Mouse (Mus musculus) stomach, embryonic 16.5 days (tissue): ENCODE measurements around the gene Pfn2. TPM values are rescaled to one million over a fixed set of nuclear protein-coding genes. Genes with fewer than 3 reads are reported as not detected.
"Not testable (repeated sequence)": the region's sequence is repeated elsewhere in the genome, so short reads cannot be mapped to it uniquely, and the experiment has no call there.

Experiments
- ATAC-seq: fragments of 200-750 bp; cut with Nextera tagmentation; 2 replicates; pipeline ENCODE4 v1.8.0; 2017; ENCODE audit warnings: moderate number of reproducible peaks, moderate TSS enrichment; ENCODE audit not compliant: insufficient read depth, low FRiP score
- H3K27ac ChIP-seq: fragments of 300-500 bp; sonication (generic); 2 replicates; pipeline ENCODE4 v1.5.1; 2014; ENCODE audit warnings: low read length
- H3K27me3 ChIP-seq: fragments of 300-500 bp; sonication (generic); 2 replicates; pipeline ENCODE4 v1.6.1; 2014; ENCODE audit warnings: low read length, control low read depth, mixed read lengths; ENCODE audit not compliant: control insufficient read depth, insufficient read depth
- H3K36me3 ChIP-seq: fragments of 300-500 bp; sonication (generic); 2 replicates; pipeline ENCODE4 v1.6.1; 2014; ENCODE audit warnings: low read length; ENCODE audit not compliant: control insufficient read depth, insufficient read depth
- H3K4me1 ChIP-seq: fragments of 300-500 bp; sonication (generic); 2 replicates; pipeline ENCODE4 v1.6.1; 2014; ENCODE audit warnings: low read length, control low read depth, mixed read lengths; ENCODE audit not compliant: control insufficient read depth, insufficient read depth
- H3K4me2 ChIP-seq: fragments of 300-500 bp; sonication (generic); 2 replicates; pipeline ENCODE4 v1.6.1; 2014; ENCODE audit warnings: low read depth, low read length, mixed read lengths
- H3K4me3 ChIP-seq: fragments of 300-500 bp; sonication (generic); replicated peaks from 2 replicates; pipeline ENCODE4 v1.5.1; 2014; ENCODE audit warnings: mild to moderate bottlenecking, low read length
- H3K9ac ChIP-seq: fragments of 300-500 bp; sonication (generic); 2 replicates; pipeline ENCODE4 v1.6.1; 2014; ENCODE audit warnings: low read length
- H3K9me3 ChIP-seq: fragments of 300-500 bp; sonication (generic); replicated peaks from 2 replicates; pipeline ENCODE4 v1.6.1; 2016; ENCODE audit warnings: low read length, control low read depth; ENCODE audit not compliant: control insufficient read depth
- WGBS: fragments of 180-500 bp; shearing (Covaris S2); extraction: QIAGEN DNeasy Blood & Tissue Kit; methylation state at CpG from one replicate; pipeline ENCODE4 v1.1.7; 2014; 5-methylcytosine and 5-hydroxymethylcytosine counted together
- polyA plus RNA-seq: library from polyadenylated mRNA; unstranded; fragments of >200 nt; fragmentation: Nextera tagmentation; extraction: Ambion mirVana; gene quantifications from 2 replicates; pipeline ENCODE4 v1.2.1, GENCODE M21; 2015

The Pfn2 gene
- polyA plus RNA-seq, 1 experiment from 2014 or later, result 60.5 TPM

- H3K9me3 ChIP-seq, result no peaks in the 10 kb centered on the region
- H3K9ac ChIP-seq, result no peak overlapping the region
- H3K4me2 ChIP-seq, result no peak overlapping the region
- H3K27me3 ChIP-seq, result no peaks in the 10 kb centered on the region
- no peaks in the 10 kb centered on the region for H3K36me3 ChIP-seq
- WGBS, result 80% methylated on average over 6 of the region's 6 CpGs
- H3K4me1 ChIP-seq, result no peaks in the 10 kb centered on the region
- no peak overlapping the region for H3K27ac ChIP-seq
- no peak overlapping the region for H3K4me3 ChIP-seq
- no peak for ATAC-seq
Measured at GRCm38 (mm10) chr3:57815447-57815846, 32.4 kb downstream of the Pfn2 start.

- WGBS, result 51% methylated on average over 6 of the region's 6 CpGs
- H3K27me3 ChIP-seq, ATAC-seq, H3K4me1 ChIP-seq, H3K36me3 ChIP-seq, H3K9me3 ChIP-seq, H3K27ac ChIP-seq, H3K4me3 ChIP-seq, H3K9ac ChIP-seq, H3K4me2 ChIP-seq: not testable (repeated sequence)
Measured at GRCm38 (mm10) chr3:57795071-57795470, 52.8 kb downstream of the Pfn2 start.

Other genes with a start within 250 kb of the Pfn2 start
- 62.2 and 74.5 TPM in 2 replicates for gene Commd2, start 196.4 kb downstream of the Pfn2 start, polyA plus RNA-seq
- not detected in 2 replicates for gene Ankub1, start 155.3 kb downstream of the Pfn2 start, polyA plus RNA-seq
- gene Rnf13, start 112.0 kb downstream of the Pfn2 start, polyA plus RNA-seq, result 79.4 and 84.1 TPM in 2 replicates